Mouse (Mus musculus): Measurements from ENCODE around the gene Isy1. TPM values are rescaled to one million over a fixed set of nuclear protein-coding genes. Genes with fewer than 3 reads are reported as not detected.

The Isy1 gene
- polyA plus RNA-seq, 1 experiment from 2014 or later = 26.4 TPM

DNA sequence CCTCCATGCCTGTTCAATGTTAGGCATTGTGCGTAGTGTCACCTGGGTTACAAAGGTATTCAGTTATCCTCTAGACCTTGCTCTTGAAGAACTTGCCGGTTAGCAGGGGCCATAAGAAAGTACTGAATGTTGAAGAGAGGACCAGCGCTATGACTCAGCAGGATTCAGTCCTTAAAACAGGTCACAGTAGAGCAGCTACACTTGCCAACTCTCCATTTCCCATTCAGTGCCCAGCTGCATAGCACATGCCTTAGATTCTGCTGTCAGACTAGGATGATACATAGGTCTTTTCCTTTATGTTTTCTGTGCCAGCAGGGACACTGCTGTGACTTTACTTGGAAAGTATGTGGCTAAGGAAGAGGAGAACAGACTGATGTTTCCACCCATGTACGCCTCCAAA is 14.8 kb upstream of the Isy1 start:
- no peaks in the 10 kb centered on the region for H3K27me3 ChIP-seq (replicated peaks; ENCODE audit: control insufficient read depth, insufficient read depth, low read length)
- WGBS = 70% methylated on average over 4 of the region's 4 CpGs
- H3K9ac ChIP-seq (ENCODE audit: low read depth, low read length) = no peak overlapping the region
- no peak overlapping the region for H3K4me3 ChIP-seq (ENCODE audit: low read depth, low read length)
- peaks cover 4% of the 10 kb centered on the region; the same call in 1 of the 2 replicates for H3K4me1 ChIP-seq (replicated peaks; ENCODE audit: control insufficient read depth, insufficient read depth, low read length)
- no peak overlapping the region for H3K27ac ChIP-seq (ENCODE audit: low read depth, low read length)
- no peak overlapping the region for H3K4me2 ChIP-seq (replicated peaks; ENCODE audit: low read depth)
- no peak for ATAC-seq
- no peaks in the 10 kb centered on the region for H3K9me3 ChIP-seq (ENCODE audit: control insufficient read depth)
- H3K36me3 ChIP-seq (ENCODE audit: control insufficient read depth, insufficient read depth) = 0 out of 2 replicates have a peak, but pooled peaks cover 4% of the 10 kb centered on the region
- no peak for TF ChIP-seq CTCF (IDR thresholded peaks at IDR 0.05; ENCODE audit: low read depth)

DNA sequence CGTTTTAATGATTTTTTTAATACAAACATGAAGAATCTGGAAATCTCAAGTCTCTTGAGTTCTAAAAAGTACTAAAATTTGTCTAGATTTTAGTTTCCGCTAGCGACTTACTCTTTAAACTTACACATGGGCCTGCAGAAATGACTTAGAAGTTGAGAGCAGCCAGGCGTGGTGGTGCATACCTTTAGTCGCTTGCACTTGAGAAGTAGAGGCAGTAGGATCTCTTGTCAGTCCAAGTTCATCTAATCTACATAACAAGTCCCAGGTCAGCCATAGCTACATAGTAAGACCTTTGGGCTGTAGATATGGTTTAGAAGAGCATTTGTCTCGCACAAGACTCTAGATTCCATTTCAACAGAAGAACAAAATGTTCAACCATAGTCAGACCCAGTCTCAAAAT is 13.3 kb upstream of the Isy1 start:
- WGBS = 80% methylated on average over 6 of the region's 6 CpGs
- Histone ChIP-seq H3K9ac (ENCODE audit: low read depth, low read length) (no peak overlapping the region), H3K27ac (ENCODE audit: low read depth, low read length) (no peak overlapping the region), H3K36me3 (ENCODE audit: control insufficient read depth, insufficient read depth) (0 out of 2 replicates have a peak, but pooled peaks cover 6% of the 10 kb centered on the region), H3K9me3 (ENCODE audit: control insufficient read depth) (no peaks in the 10 kb centered on the region), H3K27me3 (replicated peaks; ENCODE audit: control insufficient read depth, insufficient read depth, low read length) (no peaks in the 10 kb centered on the region), H3K4me3 (ENCODE audit: low read depth, low read length) (no peak overlapping the region), H3K4me2 (replicated peaks; ENCODE audit: low read depth) (no peak overlapping the region; the same call in 1 of the 2 replicates), H3K4me1 (replicated peaks; ENCODE audit: control insufficient read depth, insufficient read depth, low read length) (peaks cover 7% of the 10 kb centered on the region; the same call in 1 of the 2 replicates)
- ATAC-seq = no peak
- TF ChIP-seq CTCF (IDR thresholded peaks at IDR 0.05; ENCODE audit: low read depth) = no peak

DNA sequence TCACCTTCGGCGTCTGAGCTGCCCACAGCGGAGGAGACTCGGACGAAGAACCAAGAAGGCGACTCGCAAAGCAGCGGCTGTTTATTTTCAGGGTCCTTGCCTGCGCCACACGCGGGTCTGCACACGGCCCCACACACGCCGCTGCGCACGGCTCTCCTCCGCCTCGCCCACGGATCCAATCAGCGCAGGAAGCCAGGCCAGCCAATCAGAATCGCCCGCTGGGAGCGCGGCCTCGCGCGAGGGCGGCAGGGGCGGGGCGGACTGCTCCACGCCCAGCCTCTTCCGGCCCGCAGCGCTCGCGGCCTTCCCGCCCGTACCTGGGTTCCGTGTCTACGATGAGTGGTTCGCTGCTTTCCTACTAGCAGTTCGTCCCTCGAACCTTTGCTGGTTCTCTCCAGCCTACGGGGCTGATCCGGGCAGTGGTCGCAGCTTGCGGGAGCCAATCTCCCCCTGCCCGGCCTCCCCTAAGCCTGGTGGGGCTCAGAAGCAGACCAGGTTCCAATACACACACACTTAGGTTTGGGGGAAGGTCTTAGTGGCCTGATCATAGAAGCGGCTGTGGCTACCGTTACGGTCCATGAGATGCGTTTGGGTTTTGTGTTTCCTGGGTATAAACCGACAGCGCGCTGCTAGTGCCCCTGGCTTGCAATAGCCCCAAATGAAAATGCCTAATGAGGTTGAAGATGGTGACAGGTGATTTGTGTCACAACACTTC is 12.5 kb upstream of the Isy1 start, which contains the start of gene Cnbp:
Gene Cnbp (minus strand): TSS at position 207 of the 715 bp plus-strand sequence.
- Histone ChIP-seq H3K36me3 (ENCODE audit: control insufficient read depth, insufficient read depth) (0 out of 2 replicates have a peak, but pooled peaks cover 6% of the 10 kb centered on the region), H3K4me2 (replicated peaks; ENCODE audit: low read depth) (peak within 1 kb of the TSS; percentile 90), H3K9me3 (ENCODE audit: control insufficient read depth) (no peaks in the 10 kb centered on the region), H3K27ac (ENCODE audit: low read depth, low read length) (peak within 1 kb of the TSS; percentile 96), H3K4me3 (ENCODE audit: low read depth, low read length) (peak within 1 kb of the TSS; percentile 99), H3K9ac (ENCODE audit: low read depth, low read length) (peak within 1 kb of the TSS; percentile 100), H3K4me1 (replicated peaks; ENCODE audit: control insufficient read depth, insufficient read depth, low read length) (peaks cover 7% of the 10 kb centered on the region; the same call in 1 of the 2 replicates), H3K27me3 (replicated peaks; ENCODE audit: control insufficient read depth, insufficient read depth, low read length) (no peaks in the 10 kb centered on the region)
- TF ChIP-seq CTCF (IDR thresholded peaks at IDR 0.05; ENCODE audit: low read depth) = peak; percentile 16; the same call in 1 of the 2 replicates
- WGBS = under 1% methylated on average over 55 of the region's 55 CpGs
- peak; percentile 98 for ATAC-seq

DNA sequence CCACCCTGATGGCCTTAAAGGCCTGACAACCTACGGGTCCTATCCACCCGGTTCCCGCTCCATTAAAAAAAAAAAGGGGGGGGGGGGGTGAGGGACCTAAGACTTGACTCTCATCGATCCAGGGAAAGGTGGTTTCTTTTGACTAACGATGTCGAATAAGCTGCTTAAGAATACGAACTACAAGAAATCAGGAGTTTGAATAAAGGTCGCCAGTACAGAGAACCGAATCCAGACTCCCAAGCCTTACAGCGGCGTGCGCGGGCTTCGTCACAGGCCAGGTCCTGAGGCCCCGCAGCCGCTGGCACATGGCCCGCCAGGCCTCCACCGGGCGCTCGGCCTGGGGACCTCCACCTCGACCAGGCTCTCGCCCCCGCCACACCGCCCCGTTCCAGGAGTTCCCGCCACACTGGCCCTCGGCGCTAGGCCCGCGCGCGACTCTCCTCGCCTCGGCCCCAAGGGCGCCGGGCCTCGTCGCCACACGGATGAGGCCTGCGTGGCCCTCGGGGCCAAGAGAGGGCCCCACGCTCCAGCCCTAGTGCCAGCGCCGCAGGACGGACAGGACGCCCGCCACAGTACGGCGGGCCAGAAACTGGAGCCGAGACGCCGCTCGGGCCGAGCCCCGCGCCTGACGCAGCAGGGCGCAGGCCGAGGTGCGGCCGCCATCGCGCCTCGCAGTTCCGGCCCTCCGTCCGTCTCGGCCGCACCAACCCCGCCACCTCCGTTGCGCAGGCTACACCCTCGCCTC is 11.7 kb upstream of the Isy1 start:
- Histone ChIP-seq H3K9ac (ENCODE audit: low read depth, low read length) (peak overlapping the region; percentile 100), H3K36me3 (ENCODE audit: control insufficient read depth, insufficient read depth) (peaks cover 11% of the 10 kb centered on the region; the same call in 1 of the 2 replicates), H3K27me3 (replicated peaks; ENCODE audit: control insufficient read depth, insufficient read depth, low read length) (no peaks in the 10 kb centered on the region), H3K4me1 (replicated peaks; ENCODE audit: control insufficient read depth, insufficient read depth, low read length) (peaks cover 7% of the 10 kb centered on the region; the same call in 1 of the 2 replicates), H3K27ac (ENCODE audit: low read depth, low read length) (peak overlapping the region; percentile 96), H3K4me2 (replicated peaks; ENCODE audit: low read depth) (peak overlapping the region; percentile 90), H3K4me3 (ENCODE audit: low read depth, low read length) (peak overlapping the region; percentile 99), H3K9me3 (ENCODE audit: control insufficient read depth) (no peaks in the 10 kb centered on the region)
- ATAC-seq = peak; percentile 66
- TF ChIP-seq CTCF (IDR thresholded peaks at IDR 0.05; ENCODE audit: low read depth) = no peak
- under 1% methylated on average over 68 of the region's 73 CpGs for WGBS

DNA sequence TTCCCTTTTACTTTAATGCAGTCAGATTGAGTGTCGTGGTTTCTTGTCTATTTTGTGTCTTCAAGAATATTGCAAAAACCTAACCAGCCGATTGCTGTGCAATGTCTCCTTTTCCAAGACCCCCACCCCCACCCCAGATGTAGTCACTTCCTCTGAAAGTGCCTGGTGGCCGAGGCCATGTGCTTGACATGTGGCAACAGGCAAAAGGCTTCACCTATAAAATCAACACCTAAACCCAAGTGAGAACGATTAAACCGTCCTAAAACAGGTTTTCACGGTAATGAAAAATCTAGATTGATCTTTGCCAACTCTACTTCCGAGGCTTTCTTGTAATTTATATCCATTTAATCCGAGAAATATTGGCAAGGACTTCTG is 11.2 kb upstream of the Isy1 start:
- Histone ChIP-seq H3K9me3 (ENCODE audit: control insufficient read depth) (no peaks in the 10 kb centered on the region), H3K4me1 (replicated peaks; ENCODE audit: control insufficient read depth, insufficient read depth, low read length) (peaks cover 7% of the 10 kb centered on the region; the same call in 1 of the 2 replicates), H3K9ac (ENCODE audit: low read depth, low read length) (peak overlapping the region; percentile 100), H3K36me3 (ENCODE audit: control insufficient read depth, insufficient read depth) (peaks cover 17% of the 10 kb centered on the region), H3K4me2 (replicated peaks; ENCODE audit: low read depth) (peak overlapping the region; percentile 90), H3K27me3 (replicated peaks; ENCODE audit: control insufficient read depth, insufficient read depth, low read length) (no peaks in the 10 kb centered on the region), H3K27ac (ENCODE audit: low read depth, low read length) (peak overlapping the region; percentile 96), H3K4me3 (ENCODE audit: low read depth, low read length) (peak overlapping the region; percentile 99)
- no peak for TF ChIP-seq CTCF (IDR thresholded peaks at IDR 0.05; ENCODE audit: low read depth)
- ATAC-seq = no peak
- WGBS = 0% methylated on average over 8 of the region's 8 CpGs

DNA sequence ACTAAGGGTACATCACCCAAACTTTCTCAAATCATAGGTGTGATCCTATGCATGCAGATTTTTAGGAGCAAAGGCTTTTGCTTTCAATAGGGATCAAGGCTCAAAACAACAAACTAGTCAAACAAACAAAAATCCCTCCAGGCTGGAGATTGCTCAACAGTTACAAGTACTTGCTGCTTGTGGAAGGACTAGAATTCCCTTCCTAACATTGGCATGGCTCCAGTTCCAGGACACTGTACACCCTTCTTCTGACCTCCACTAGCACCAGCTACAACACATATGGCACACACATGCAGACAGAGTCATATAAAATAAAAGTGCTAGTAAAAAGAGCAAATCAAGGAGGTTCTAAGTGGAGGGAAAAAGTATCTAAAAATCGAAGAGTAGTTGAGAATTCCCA is 8.2 kb upstream of the Isy1 start:
- H3K9ac ChIP-seq (ENCODE audit: low read depth, low read length) = no peak overlapping the region
- no peak for ATAC-seq
- H3K27ac ChIP-seq (ENCODE audit: low read depth, low read length) = no peak overlapping the region
- WGBS = 63% methylated on average over 1 of the region's 1 CpGs
- no peak for TF ChIP-seq CTCF (IDR thresholded peaks at IDR 0.05; ENCODE audit: low read depth)
- peaks cover 7% of the 10 kb centered on the region; the same call in 1 of the 2 replicates for H3K4me1 ChIP-seq (replicated peaks; ENCODE audit: control insufficient read depth, insufficient read depth, low read length)
- peaks cover 45% of the 10 kb centered on the region for H3K36me3 ChIP-seq (ENCODE audit: control insufficient read depth, insufficient read depth)
- H3K27me3 ChIP-seq (replicated peaks; ENCODE audit: control insufficient read depth, insufficient read depth, low read length) = no peaks in the 10 kb centered on the region
- H3K9me3 ChIP-seq (ENCODE audit: control insufficient read depth) = no peaks in the 10 kb centered on the region
- H3K4me3 ChIP-seq (ENCODE audit: low read depth, low read length) = no peak overlapping the region
- no peak overlapping the region for H3K4me2 ChIP-seq (replicated peaks; ENCODE audit: low read depth)
